Mouse (Mus musculus) kidney, embryonic 16.5 days (tissue): ENCODE measurements around the gene Mtm1. TPM values are rescaled to one million over a fixed set of nuclear protein-coding genes. Genes with fewer than 3 reads are reported as not detected.
"Not testable (repeated sequence)": the region's sequence is repeated elsewhere in the genome, so short reads cannot be mapped to it uniquely, and the experiment has no call there.

Experiments used
- ATAC-seq: fragments of 200-750 bp; cut with Nextera tagmentation; 2 replicates; pipeline ENCODE4 v1.8.0; 2017; ENCODE audit warnings: moderate TSS enrichment; ENCODE audit not compliant: low FRiP score, low TSS enrichment
- H3K27ac ChIP-seq: fragments of 300-500 bp; sonication (generic); 2 replicates; pipeline ENCODE4 v1.5.1; 2014; ENCODE audit warnings: low read length
- H3K27me3 ChIP-seq: fragments of 300-500 bp; sonication (generic); 2 replicates; pipeline ENCODE4 v1.6.1; 2014; ENCODE audit warnings: low read length, control low read depth, mixed read lengths; ENCODE audit not compliant: insufficient read depth
- H3K36me3 ChIP-seq: fragments of 300-500 bp; sonication (generic); 2 replicates; pipeline ENCODE4 v1.6.1; 2014; ENCODE audit warnings: low read length, control low read depth, mixed read lengths; ENCODE audit not compliant: insufficient read depth
- H3K4me1 ChIP-seq: fragments of 300-500 bp; sonication (generic); 2 replicates; pipeline ENCODE4 v1.6.1; 2014; ENCODE audit warnings: low read length, control low read depth, mixed read lengths; ENCODE audit not compliant: insufficient read depth
- H3K4me2 ChIP-seq: fragments of 300-500 bp; sonication (generic); replicated peaks from 2 replicates; pipeline ENCODE4 v1.6.1; 2014; ENCODE audit warnings: low read depth, low read length
- H3K4me3 ChIP-seq: fragments of 300-500 bp; sonication (generic); 2 replicates; pipeline ENCODE4 v1.5.1; 2014; ENCODE audit warnings: mild to moderate bottlenecking, low read length
- H3K9ac ChIP-seq: fragments of 300-500 bp; sonication (generic); replicated peaks from 2 replicates; pipeline ENCODE4 v1.6.1; 2014; ENCODE audit warnings: low read length
- H3K9me3 ChIP-seq: fragments of 300-500 bp; sonication (generic); 2 replicates; pipeline ENCODE4 v1.6.1; 2016; ENCODE audit warnings: low read length, control low read depth
- WGBS: fragments of 180-500 bp; shearing (Covaris S2); extraction: QIAGEN DNeasy Blood & Tissue Kit; methylation state at CpG from one replicate; pipeline ENCODE4 v1.1.7; 2014; 5-methylcytosine and 5-hydroxymethylcytosine counted together
- polyA plus RNA-seq: library from polyadenylated mRNA; unstranded; fragments of >200 nt; fragmentation: Nextera tagmentation; extraction: Ambion mirVana; gene quantifications from 2 replicates; pipeline ENCODE4 v1.2.1, GENCODE M21; 2015

The Mtm1 gene
- polyA plus RNA-seq, 1 experiment from 2014 or later = 5.9 TPM

- H3K36me3 ChIP-seq = no peaks in the 10 kb centered on the region
- no peak overlapping the region for H3K27ac ChIP-seq
- WGBS = 89% methylated on average over 1 of the region's 1 CpGs
- no peaks in the 10 kb centered on the region for H3K4me1 ChIP-seq
- H3K27me3 ChIP-seq = no peaks in the 10 kb centered on the region; the same call in 1 of the 2 replicates
- no peak overlapping the region for H3K9ac ChIP-seq
- H3K4me3 ChIP-seq = no peak overlapping the region
- no peak overlapping the region for H3K4me2 ChIP-seq
- H3K9me3 ChIP-seq = no peaks in the 10 kb centered on the region
- no peak for ATAC-seq
Observed at GRCm38 (mm10) chrX:71352033-71352432, 141.5 kb downstream of the Mtm1 start.

GRCm38 (mm10) chrX:71355331-71355730 is 144.8 kb downstream of the Mtm1 start:
- no peak overlapping the region for H3K4me2 ChIP-seq
- H3K27ac ChIP-seq = no peak overlapping the region
- H3K4me3 ChIP-seq = no peak overlapping the region
- no peaks in the 10 kb centered on the region; the same call in 1 of the 2 replicates for H3K27me3 ChIP-seq
- H3K4me1 ChIP-seq = no peaks in the 10 kb centered on the region
- no peak for ATAC-seq
- 62% methylated on average over 1 of the region's 1 CpGs for WGBS
- H3K36me3 ChIP-seq = no peaks in the 10 kb centered on the region
- no peak overlapping the region for H3K9ac ChIP-seq
- H3K9me3 ChIP-seq = no peaks in the 10 kb centered on the region

DNA sequence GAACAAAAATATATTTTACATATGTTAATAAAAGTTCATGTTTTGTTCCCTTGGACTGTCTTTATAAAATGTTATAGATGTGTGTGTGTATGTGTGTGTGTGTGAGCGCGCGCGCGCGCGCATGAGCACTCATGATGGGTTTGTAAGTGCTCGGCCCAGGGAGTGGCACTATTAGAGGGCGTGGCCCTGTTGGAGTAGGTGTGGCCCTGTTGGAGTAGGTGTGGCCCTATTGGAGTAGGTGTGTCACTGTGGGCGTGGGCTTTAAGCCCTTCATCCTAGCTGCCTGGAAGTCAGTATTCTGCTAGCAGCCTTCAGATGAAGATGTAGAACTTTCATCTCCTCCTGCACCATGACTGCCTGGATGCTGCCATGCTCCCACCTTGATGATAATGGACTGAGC is 151.2 kb downstream of the Mtm1 start:
- not testable (repeated sequence) for H3K4me2 ChIP-seq, ATAC-seq, H3K27me3 ChIP-seq, H3K9me3 ChIP-seq, H3K27ac ChIP-seq, H3K4me1 ChIP-seq, H3K36me3 ChIP-seq, H3K4me3 ChIP-seq, H3K9ac ChIP-seq
- 87% methylated on average over 10 of the region's 10 CpGs for WGBS

DNA sequence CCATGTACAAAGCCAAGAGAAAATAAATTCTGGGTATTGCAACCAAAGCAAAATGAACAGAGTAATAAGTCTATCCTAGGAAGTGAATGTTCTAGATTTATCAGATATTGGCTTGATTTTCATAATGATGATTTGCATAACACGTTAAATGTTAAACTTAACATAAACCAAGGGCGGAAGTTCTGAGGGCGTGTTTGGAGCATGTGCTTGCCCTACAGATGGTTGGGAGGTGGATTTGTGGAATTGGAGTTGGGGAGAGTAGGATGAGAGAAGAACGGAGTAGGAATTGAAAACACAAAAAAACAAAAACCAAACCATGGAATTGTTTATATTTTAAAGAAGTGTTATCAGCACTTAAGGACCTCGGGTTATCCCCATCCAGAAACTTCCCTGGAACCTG is 153.5 kb downstream of the Mtm1 start:
- 72% methylated on average over 5 of the region's 5 CpGs for WGBS
- Histone ChIP-seq H3K4me1 (no peaks in the 10 kb centered on the region), H3K36me3 (no peaks in the 10 kb centered on the region), H3K4me3 (peak overlapping the region; percentile 60), H3K9ac (peak overlapping the region; percentile 72), H3K27me3 (no peaks in the 10 kb centered on the region), H3K4me2 (peak overlapping the region; percentile 52), H3K9me3 (no peaks in the 10 kb centered on the region), H3K27ac (no peak overlapping the region)
- ATAC-seq = no peak

DNA sequence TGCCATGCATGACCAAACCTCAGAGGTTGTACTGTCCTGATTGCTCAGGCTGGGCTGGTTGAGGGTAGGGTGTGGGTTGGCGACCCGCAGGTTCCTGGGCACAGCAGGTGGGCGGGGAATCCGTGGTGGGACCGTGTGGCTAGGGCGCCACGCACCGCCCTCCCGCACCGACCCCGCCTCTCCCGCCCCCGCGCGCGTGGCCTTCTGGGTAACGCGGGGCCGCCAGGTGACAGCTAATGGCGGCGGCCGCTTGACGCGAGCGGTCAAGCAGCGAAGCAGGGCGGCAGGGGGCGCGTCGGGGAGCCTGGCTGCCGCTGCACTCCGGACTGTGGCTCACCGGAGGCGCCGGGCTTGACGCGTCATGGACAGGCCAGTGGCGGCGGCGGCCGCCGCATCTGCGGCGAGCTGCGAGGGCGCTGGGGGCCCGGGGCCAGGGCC is 154.0 kb downstream of the Mtm1 start, which contains the start of gene Mtmr1:
TSS of gene Mtmr1 (plus strand) at position 207 of the 438 bp plus-strand sequence.
- Histone ChIP-seq H3K4me1 (no peaks in the 10 kb centered on the region), H3K27me3 (no peaks in the 10 kb centered on the region), H3K9me3 (no peaks in the 10 kb centered on the region), H3K36me3 (no peaks in the 10 kb centered on the region), H3K4me2 (peak within 1 kb of the TSS; percentile 52), H3K9ac (peak within 1 kb of the TSS; percentile 72), H3K27ac (peak within 1 kb of the TSS; percentile 43; the same call in 1 of the 2 replicates), H3K4me3 (peak within 1 kb of the TSS; percentile 60)
- WGBS = 17% methylated on average over 16 of the region's 47 CpGs
- ATAC-seq = peak; percentile 97

DNA sequence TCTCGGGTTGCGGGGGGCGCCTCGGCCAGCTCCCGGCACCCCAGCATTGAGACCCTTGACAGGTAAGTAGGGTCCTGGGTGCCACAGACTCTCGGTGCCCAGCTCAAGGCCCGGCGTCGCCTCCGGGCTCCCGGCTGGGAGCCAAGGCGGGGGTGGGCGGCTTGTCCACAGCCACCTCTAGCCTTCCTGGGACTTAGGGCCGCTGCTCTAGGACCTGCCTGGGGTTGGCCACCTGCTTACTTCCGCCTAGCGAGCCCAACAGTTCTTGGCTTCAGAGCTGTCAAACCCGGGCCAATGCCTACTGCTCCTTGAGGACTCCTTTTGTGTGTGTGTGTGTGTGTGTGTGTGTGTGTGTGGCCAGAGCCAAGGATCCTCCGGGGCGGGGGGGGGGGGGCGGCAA is 154.4 kb downstream of the Mtm1 start:
- ATAC-seq = peak; percentile 80; the same call in 1 of the 2 replicates
- no peaks in the 10 kb centered on the region for H3K36me3 ChIP-seq
- peak overlapping the region; percentile 72 for H3K9ac ChIP-seq
- no peaks in the 10 kb centered on the region for H3K4me1 ChIP-seq
- peak overlapping the region; percentile 60 for H3K4me3 ChIP-seq
- H3K27ac ChIP-seq = peak overlapping the region; percentile 43; the same call in 1 of the 2 replicates
- H3K27me3 ChIP-seq = no peaks in the 10 kb centered on the region
- WGBS = 32% methylated on average over 15 of the region's 20 CpGs
- H3K4me2 ChIP-seq = peak overlapping the region; percentile 52
- H3K9me3 ChIP-seq = no peaks in the 10 kb centered on the region

Other genes starting within 250 kb of the Mtm1 start
- gene Mamld1, start 160.5 kb upstream of the Mtm1 start, polyA plus RNA-seq = 2.5 and 3.1 TPM in 2 replicates
- 9.5 and 9.7 TPM in 2 replicates for gene Mtmr1, start 154.0 kb downstream of the Mtm1 start, polyA plus RNA-seq